ENCODE assay signal across 18 mouse cellular contexts in the genomic region with DNA sequence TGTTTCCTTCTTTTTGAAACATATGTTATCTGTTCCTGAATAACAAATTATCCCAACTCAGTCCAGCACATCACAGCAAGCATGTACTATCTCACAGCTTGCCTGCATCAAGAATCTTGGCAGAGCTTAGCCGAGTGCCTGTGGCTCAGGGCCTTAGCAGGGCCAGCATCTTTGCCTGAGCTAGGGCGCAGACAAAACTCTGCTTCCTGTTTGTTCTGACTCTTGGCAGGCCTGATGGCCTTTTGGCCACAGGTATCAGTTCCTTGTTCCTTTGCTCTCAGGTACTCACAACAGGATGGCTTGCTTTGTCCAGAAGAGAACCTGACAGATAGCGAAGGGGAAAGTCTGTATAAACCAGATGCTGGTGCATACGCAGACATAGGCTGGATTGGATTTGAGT. TPM values are rescaled to one million over a fixed set of nuclear protein-coding genes. Genes with fewer than 3 reads are reported as not detected.
DNase-seq lines count a peak whose midpoint lies in the region; ATAC-seq and TF ChIP-seq lines count a peak whose summit lies in the region.
"Had no signal": no experiment of that assay in that cellular context is flagged by ENCODE, and none has a peak within 500 bp of the region (broad histone marks: within the 10 kb centered on the region; RNA-seq: fewer than 3 reads in every experiment).

No protein-coding gene starts in this region.

- no peak for ATAC-seq in forebrain, embryonic 15.5 days (replicated peaks)
- no peak for ATAC-seq in kidney, postnatal 0 days (replicated peaks; ENCODE audit: low FRiP score, low read depth)
- ATAC-seq: hindbrain, embryonic 16.5 days; liver, embryonic 12.5 days; lung, postnatal 0 days had no signal

- no peak for DNase-seq in forebrain, embryonic 10.5 days (ENCODE audit: extremely low spot score, low spot score)
- no peak for DNase-seq in kidney, postnatal 0 days (ENCODE audit: low spot score)
- no peak for DNase-seq in kidney, postnatal 14 days
- peak; percentile 92 for DNase-seq in brain, adult 2 months (ENCODE audit: low read depth, low spot score)
- DNase-seq in cerebellum, postnatal 14 days, result peak; percentile 64 to 84
- DNase-seq in natural killer cell, adult 2 months (ENCODE audit: low spot score in 2 of 2), result no peak
- DNase-seq in Muller cell, postnatal 12 days (ENCODE audit: inconsistent ontology term), result no peak
- DNase-seq: right cerebral cortex, postnatal 4 days; thymus, postnatal 4 days had no signal

- H3K4me1 ChIP-seq in forebrain, embryonic 15.5 days, result peaks cover 34% of the 10 kb centered on the region
- peaks cover 18% of the 10 kb centered on the region for H3K4me1 ChIP-seq in forebrain, embryonic 10.5 days
- H3K4me1 ChIP-seq in kidney, postnatal 0 days (replicated peaks; ENCODE audit: insufficient read depth, low read length), result no peaks in the 10 kb centered on the region
- H3K4me1 ChIP-seq: stomach, embryonic 15.5 days had no signal

- no peaks in the 10 kb centered on the region for H3K27me3 ChIP-seq in forebrain, embryonic 15.5 days
- H3K27me3 ChIP-seq in forebrain, embryonic 10.5 days (ENCODE audit: poor library complexity, severe bottlenecking), result no peaks in the 10 kb centered on the region
- H3K27me3 ChIP-seq in kidney, postnatal 0 days (ENCODE audit: insufficient read depth, low read length), result no peaks in the 10 kb centered on the region
- H3K27me3 ChIP-seq: embryonic facial prominence, embryonic 13.5 days; kidney, embryonic 15.5 days; liver, embryonic 12.5 days; megakaryocyte, embryonic 14.5 days; neural tube, embryonic 13.5 days; stomach, embryonic 15.5 days had no signal

- H3K4me2 ChIP-seq in forebrain, embryonic 15.5 days (replicated peaks), result no peak overlapping the region
- no peak overlapping the region for H3K4me2 ChIP-seq in kidney, postnatal 0 days (ENCODE audit: low read length)
- H3K4me2 ChIP-seq: embryonic facial prominence, embryonic 13.5 days; kidney, embryonic 15.5 days; liver, embryonic 12.5 days; neural tube, embryonic 13.5 days; stomach, embryonic 15.5 days had no signal

- WGBS in forebrain, embryonic 15.5 days, result 77% methylated on average over 4 of the region's 4 CpGs
- 89% methylated on average over 4 of the region's 4 CpGs for WGBS in forebrain, embryonic 10.5 days
- WGBS in kidney, postnatal 0 days, result 80% methylated on average over 4 of the region's 4 CpGs

- H3K9ac ChIP-seq in forebrain, embryonic 15.5 days (replicated peaks), result no peak overlapping the region
- no peak overlapping the region for H3K9ac ChIP-seq in kidney, postnatal 0 days (ENCODE audit: low read depth, low read length)
- H3K9ac ChIP-seq: embryonic facial prominence, embryonic 13.5 days; kidney, embryonic 15.5 days; liver, embryonic 12.5 days; neural tube, embryonic 13.5 days; stomach, embryonic 15.5 days had no signal

- H3K27ac ChIP-seq in forebrain, embryonic 15.5 days (replicated peaks), result peak overlapping the region; percentile 27
- H3K27ac ChIP-seq in forebrain, embryonic 10.5 days, result no peak overlapping the region
- H3K27ac ChIP-seq in kidney, postnatal 0 days, result peak overlapping the region; percentile 31; the same call in 1 of the 2 replicates
- H3K27ac ChIP-seq: embryonic facial prominence, embryonic 13.5 days; kidney, embryonic 15.5 days; liver, embryonic 12.5 days; neural tube, embryonic 13.5 days; stomach, embryonic 15.5 days had no signal

- no peak for TF ChIP-seq CTCF in kidney, postnatal 0 days (IDR thresholded peaks at IDR 0.05; ENCODE audit: low read depth)

- no peaks in the 10 kb centered on the region for H3K9me3 ChIP-seq in forebrain, embryonic 15.5 days
- H3K9me3 ChIP-seq in forebrain, embryonic 10.5 days, result no peaks in the 10 kb centered on the region
- H3K9me3 ChIP-seq in kidney, postnatal 0 days (replicated peaks; ENCODE audit: low read length), result no peaks in the 10 kb centered on the region
- H3K9me3 ChIP-seq: embryonic facial prominence, embryonic 13.5 days; kidney, embryonic 15.5 days; liver, embryonic 12.5 days; neural tube, embryonic 13.5 days; stomach, embryonic 15.5 days had no signal

- no peak overlapping the region for H3K4me3 ChIP-seq in forebrain, embryonic 15.5 days
- H3K4me3 ChIP-seq in forebrain, embryonic 10.5 days, result no peak overlapping the region
- no peak overlapping the region for H3K4me3 ChIP-seq in kidney, postnatal 0 days (replicated peaks; ENCODE audit: low read depth, low read length)
- H3K4me3 ChIP-seq: embryonic facial prominence, embryonic 13.5 days; kidney, embryonic 15.5 days; liver, embryonic 12.5 days; megakaryocyte, embryonic 14.5 days; neural tube, embryonic 13.5 days; stomach, embryonic 15.5 days had no signal

- peaks cover 11% of the 10 kb centered on the region for H3K36me3 ChIP-seq in forebrain, embryonic 15.5 days
- H3K36me3 ChIP-seq in forebrain, embryonic 10.5 days (replicated peaks), result peaks cover 59% of the 10 kb centered on the region
- H3K36me3 ChIP-seq in kidney, postnatal 0 days (ENCODE audit: insufficient read depth, low read length), result 0 out of 2 replicates have a peak, but pooled peaks cover 4% of the 10 kb centered on the region

RNA-seq across cellular contexts. Expression of a gene that starts 9.6 kb away (rescaled TPM):
- 24.0 and 25.1 TPM in 2 replicates for polyA plus RNA-seq in forebrain, embryonic 15.5 days (2015; fragmentation: Nextera tagmentation; extraction: Ambion mirVana)
- 39.0 and 41.5 TPM in 2 replicates for polyA plus RNA-seq in forebrain, embryonic 10.5 days (2016; fragmentation: Nextera tagmentation; extraction: Ambion mirVana)
- polyA plus RNA-seq in kidney, postnatal 0 days (2015; fragmentation: Nextera tagmentation; extraction: Ambion mirVana), result 20.0 and 20.5 TPM in 2 replicates

RNA-seq across cellular contexts. Expression of a gene that starts 35.6 kb away (rescaled TPM):
- polyA plus RNA-seq in forebrain, embryonic 15.5 days (2015; fragmentation: Nextera tagmentation; extraction: Ambion mirVana), result 4.0 TPM in 2 replicates
- polyA plus RNA-seq in forebrain, embryonic 10.5 days (2016; fragmentation: Nextera tagmentation; extraction: Ambion mirVana), result 4.5 and 6.1 TPM in 2 replicates
- 17.8 and 19.0 TPM in 2 replicates for polyA plus RNA-seq in kidney, postnatal 0 days (2015; fragmentation: Nextera tagmentation; extraction: Ambion mirVana)

Comparison
In these comparisons a context has a peak if more than half of its experiments do, and no peak if none do; other contexts are left out.
1. DNase-seq: peak in brain, adult 2 months (single experiment) and cerebellum, postnatal 14 days (2 of 2); none in forebrain, embryonic 10.5 days (single experiment), kidney, postnatal 0 days (single experiment), kidney, postnatal 14 days (single experiment), natural killer cell, adult 2 months (0 of 2) and Muller cell, postnatal 12 days (single experiment).